Mouse (Mus musculus): ENCODE measurements around the gene Dynlt1b. TPM values are rescaled to one million over a fixed set of nuclear protein-coding genes. Genes with fewer than 3 reads are reported as not detected.
"Not testable (repeated sequence)": the region's sequence is repeated elsewhere in the genome, so short reads cannot be mapped to it uniquely, and the experiment has no call there.

Gene Dynlt1b
- total and polyA plus RNA-seq, 3 experiments = 162 to 263 TPM; not detected in 1

DNA sequence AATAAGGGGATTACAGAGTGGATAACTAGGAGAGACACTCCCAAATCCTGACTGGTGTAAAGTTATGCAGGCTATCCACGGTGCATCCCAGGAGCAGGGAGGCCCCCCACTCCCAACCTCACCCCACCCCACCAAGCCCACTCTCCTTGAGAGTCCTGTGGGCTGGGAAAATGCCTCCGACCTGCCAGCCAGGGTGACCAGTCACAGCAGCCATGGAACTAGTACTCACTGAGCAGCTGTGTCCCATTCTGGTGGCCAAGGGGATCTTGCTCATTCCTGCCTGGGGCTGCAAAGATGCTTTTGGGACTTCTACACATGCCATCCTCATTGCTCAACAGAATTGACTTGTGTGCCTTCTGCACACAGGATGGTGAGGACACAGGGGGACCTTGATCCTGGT is 24.8 kb downstream of the Dynlt1b start:
- H3K27me3 ChIP-seq (ENCODE audit: control insufficient read depth in 1 of 2, insufficient read depth in 2 of 2, low read length in 2 of 2); H3K9ac ChIP-seq (ENCODE audit: control insufficient read depth, low read depth, low read length, poor library complexity, severe bottlenecking); H3K4me1 ChIP-seq (ENCODE audit: control insufficient read depth in 1 of 2, insufficient read depth in 2 of 2, low read length in 2 of 2); H3K9me3 ChIP-seq (replicated peaks; ENCODE audit: insufficient read depth, low read length); H3K27ac ChIP-seq (ENCODE audit: control insufficient read depth, low read depth, low read length); H3K79me2 ChIP-seq (ENCODE audit: control insufficient read depth, insufficient read depth, low read length, poor library complexity); H3K36me3 ChIP-seq (ENCODE audit: control insufficient read depth in 1 of 2, insufficient read depth in 2 of 2, low read length in 2 of 2); H3K4me3 ChIP-seq (ENCODE audit: control insufficient read depth in 1 of 2, insufficient read depth in 1 of 2, low read depth in 2 of 2, low read length in 2 of 2); DNase-seq (ENCODE audit: low read depth, low spot score): not testable (repeated sequence)

DNA sequence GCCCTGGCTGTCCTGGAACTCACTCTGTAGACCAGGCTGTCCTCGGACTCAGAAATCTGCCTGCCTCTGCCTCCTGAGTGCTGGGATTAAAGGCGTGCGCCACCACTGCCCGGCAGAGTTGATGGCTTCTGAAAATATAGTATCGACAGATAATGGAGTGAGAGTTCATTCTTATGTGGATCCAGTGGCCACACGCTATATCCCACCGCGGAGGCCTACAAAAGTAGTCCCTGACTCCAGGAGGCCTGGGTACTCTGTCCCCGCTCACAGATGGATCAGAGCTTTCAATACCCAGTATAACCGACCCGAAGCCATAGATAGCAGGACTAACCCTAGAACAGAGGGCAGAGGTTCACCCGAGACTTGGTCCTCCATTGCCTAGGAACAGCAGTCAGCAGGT is 26.0 kb downstream of the Dynlt1b start:
- not testable (repeated sequence) for H3K27ac ChIP-seq (ENCODE audit: control insufficient read depth, low read depth, low read length); H3K9ac ChIP-seq (ENCODE audit: control insufficient read depth, low read depth, low read length, poor library complexity, severe bottlenecking); H3K79me2 ChIP-seq (ENCODE audit: control insufficient read depth, insufficient read depth, low read length, poor library complexity); H3K9me3 ChIP-seq (replicated peaks; ENCODE audit: insufficient read depth, low read length); H3K4me3 ChIP-seq (ENCODE audit: control insufficient read depth in 1 of 2, insufficient read depth in 1 of 2, low read depth in 2 of 2, low read length in 2 of 2); H3K27me3 ChIP-seq (ENCODE audit: control insufficient read depth in 1 of 2, insufficient read depth in 2 of 2, low read length in 2 of 2); DNase-seq (ENCODE audit: low read depth, low spot score); H3K4me1 ChIP-seq (ENCODE audit: control insufficient read depth in 1 of 2, insufficient read depth in 2 of 2, low read length in 2 of 2); H3K36me3 ChIP-seq (ENCODE audit: control insufficient read depth in 1 of 2, insufficient read depth in 2 of 2, low read length in 2 of 2)

DNA sequence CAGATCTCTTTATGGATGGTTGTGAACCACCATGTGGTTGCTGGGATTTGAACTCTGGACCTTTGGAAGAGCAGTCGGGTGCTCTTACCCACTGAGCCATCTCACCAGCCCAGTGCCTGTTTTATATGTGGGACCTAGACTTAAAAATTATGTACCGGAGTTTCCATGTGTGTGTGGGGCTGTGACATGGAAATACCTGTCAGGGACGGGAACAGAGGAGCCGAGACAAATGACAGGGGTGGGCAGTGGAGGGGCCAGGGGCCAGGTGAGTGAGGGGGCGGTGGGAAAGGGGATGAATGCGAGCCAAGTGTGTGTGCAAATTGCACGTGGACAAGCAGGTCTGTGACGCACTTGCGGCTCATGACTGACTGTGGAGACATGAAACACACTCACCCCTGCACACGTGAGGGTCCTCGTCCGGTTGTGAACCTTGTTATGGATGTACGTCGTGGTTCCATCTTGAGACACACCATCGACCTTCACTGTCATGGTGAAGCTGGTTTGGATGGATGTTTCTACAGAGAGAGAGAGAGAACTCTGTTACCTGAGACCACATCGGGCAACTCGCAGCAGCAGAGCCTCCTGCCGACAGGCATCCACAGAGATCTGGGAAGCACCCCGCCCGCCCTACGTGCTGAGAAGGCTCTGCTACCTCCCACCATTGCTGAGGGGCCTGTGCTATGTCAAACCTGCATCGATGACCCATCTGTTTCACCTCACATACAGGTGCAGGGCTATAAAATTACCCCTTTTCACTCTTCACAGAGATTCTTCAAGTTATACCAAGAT is 26.9 kb downstream of the Dynlt1b start:
- not testable (repeated sequence) for H3K36me3 ChIP-seq (ENCODE audit: control insufficient read depth in 1 of 2, insufficient read depth in 2 of 2, low read length in 2 of 2); DNase-seq (ENCODE audit: low read depth, low spot score); H3K27me3 ChIP-seq (ENCODE audit: control insufficient read depth in 1 of 2, insufficient read depth in 2 of 2, low read length in 2 of 2); H3K9me3 ChIP-seq (replicated peaks; ENCODE audit: insufficient read depth, low read length); H3K27ac ChIP-seq (ENCODE audit: control insufficient read depth, low read depth, low read length); H3K4me3 ChIP-seq (ENCODE audit: control insufficient read depth in 1 of 2, insufficient read depth in 1 of 2, low read depth in 2 of 2, low read length in 2 of 2); H3K9ac ChIP-seq (ENCODE audit: control insufficient read depth, low read depth, low read length, poor library complexity, severe bottlenecking); H3K79me2 ChIP-seq (ENCODE audit: control insufficient read depth, insufficient read depth, low read length, poor library complexity); H3K4me1 ChIP-seq (ENCODE audit: control insufficient read depth in 1 of 2, insufficient read depth in 2 of 2, low read length in 2 of 2)

DNA sequence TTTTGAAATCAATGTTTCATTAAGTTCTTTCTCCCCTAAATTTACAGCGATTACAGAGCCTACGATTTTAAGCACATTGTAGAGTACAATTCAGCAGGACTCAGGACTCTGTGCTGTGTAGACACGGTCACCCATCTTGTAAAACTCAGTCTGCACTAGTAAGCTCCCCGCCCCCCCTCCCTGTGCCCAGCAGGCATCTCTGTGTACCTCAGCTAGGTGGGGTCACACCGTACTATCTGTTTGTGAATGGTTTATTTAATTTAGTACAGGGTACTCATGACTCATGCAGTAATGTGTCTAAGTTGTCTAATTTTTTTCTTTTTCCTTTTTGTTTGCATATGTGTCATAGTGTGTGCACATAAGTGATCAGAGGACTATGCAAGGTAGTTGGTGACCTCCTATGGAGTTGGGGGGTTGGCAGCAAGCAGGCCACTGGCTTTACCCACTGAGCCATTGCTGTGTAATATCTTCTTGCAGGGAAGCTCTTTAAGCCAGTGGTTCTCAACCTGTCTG is 31.2 kb downstream of the Dynlt1b start:
- not testable (repeated sequence) for H3K4me3 ChIP-seq (ENCODE audit: control insufficient read depth in 1 of 2, insufficient read depth in 1 of 2, low read depth in 2 of 2, low read length in 2 of 2); H3K36me3 ChIP-seq (ENCODE audit: control insufficient read depth in 1 of 2, insufficient read depth in 2 of 2, low read length in 2 of 2); DNase-seq (ENCODE audit: low read depth, low spot score); H3K79me2 ChIP-seq (ENCODE audit: control insufficient read depth, insufficient read depth, low read length, poor library complexity); H3K27me3 ChIP-seq (ENCODE audit: control insufficient read depth in 1 of 2, insufficient read depth in 2 of 2, low read length in 2 of 2); H3K9me3 ChIP-seq (replicated peaks; ENCODE audit: insufficient read depth, low read length); H3K9ac ChIP-seq (ENCODE audit: control insufficient read depth, low read depth, low read length, poor library complexity, severe bottlenecking); H3K4me1 ChIP-seq (ENCODE audit: control insufficient read depth in 1 of 2, insufficient read depth in 2 of 2, low read length in 2 of 2); H3K27ac ChIP-seq (ENCODE audit: control insufficient read depth, low read depth, low read length)

DNA sequence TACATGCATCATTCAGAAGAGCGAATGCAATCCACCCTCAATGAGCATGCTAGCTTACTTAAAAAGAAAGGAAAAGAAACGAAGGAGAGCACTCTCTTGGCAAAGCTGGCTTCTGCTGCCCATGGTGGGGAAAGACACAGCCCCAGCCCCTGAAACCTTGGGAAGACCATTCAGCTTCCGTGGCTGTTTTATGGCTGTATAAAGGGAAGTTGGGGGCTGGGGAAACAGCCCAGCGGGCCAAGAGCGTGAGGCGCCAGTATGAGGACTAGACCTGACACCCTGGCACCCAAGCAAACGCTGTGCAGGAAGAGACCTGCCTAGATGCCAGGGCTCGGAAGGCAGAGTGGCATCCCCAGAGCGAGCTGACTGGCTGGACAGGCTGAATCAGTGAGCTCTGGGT is 35.8 kb downstream of the Dynlt1b start:
- H3K4me3 ChIP-seq (ENCODE audit: control insufficient read depth in 1 of 2, insufficient read depth in 1 of 2, low read depth in 2 of 2, low read length in 2 of 2) = not testable (repeated sequence)

GRCm38 (mm10) chr17:6467638-6468461 is 37.9 kb downstream of the Dynlt1b start:
- not testable (repeated sequence) for H3K4me3 ChIP-seq (ENCODE audit: control insufficient read depth in 1 of 2, insufficient read depth in 1 of 2, low read depth in 2 of 2, low read length in 2 of 2); H3K27ac ChIP-seq (ENCODE audit: control insufficient read depth, low read depth, low read length); H3K79me2 ChIP-seq (ENCODE audit: control insufficient read depth, insufficient read depth, low read length, poor library complexity); H3K36me3 ChIP-seq (ENCODE audit: control insufficient read depth in 1 of 2, insufficient read depth in 2 of 2, low read length in 2 of 2); DNase-seq (ENCODE audit: low read depth, low spot score); H3K4me1 ChIP-seq (ENCODE audit: control insufficient read depth in 1 of 2, insufficient read depth in 2 of 2, low read length in 2 of 2); H3K27me3 ChIP-seq (ENCODE audit: control insufficient read depth in 1 of 2, insufficient read depth in 2 of 2, low read length in 2 of 2); H3K9ac ChIP-seq (ENCODE audit: control insufficient read depth, low read depth, low read length, poor library complexity, severe bottlenecking); H3K9me3 ChIP-seq (replicated peaks; ENCODE audit: insufficient read depth, low read length)

More for the DNA sequence above, 35.8 kb downstream of the Dynlt1b start:
- H3K27ac ChIP-seq (ENCODE audit: control insufficient read depth, low read depth, low read length); H3K9ac ChIP-seq (ENCODE audit: control insufficient read depth, low read depth, low read length, poor library complexity, severe bottlenecking); H3K9me3 ChIP-seq (replicated peaks; ENCODE audit: insufficient read depth, low read length); H3K79me2 ChIP-seq (ENCODE audit: control insufficient read depth, insufficient read depth, low read length, poor library complexity); DNase-seq (ENCODE audit: low read depth, low spot score); H3K36me3 ChIP-seq (ENCODE audit: control insufficient read depth in 1 of 2, insufficient read depth in 2 of 2, low read length in 2 of 2); H3K27me3 ChIP-seq (ENCODE audit: control insufficient read depth in 1 of 2, insufficient read depth in 2 of 2, low read length in 2 of 2); H3K4me1 ChIP-seq (ENCODE audit: control insufficient read depth in 1 of 2, insufficient read depth in 2 of 2, low read length in 2 of 2): not testable (repeated sequence)

DNA sequence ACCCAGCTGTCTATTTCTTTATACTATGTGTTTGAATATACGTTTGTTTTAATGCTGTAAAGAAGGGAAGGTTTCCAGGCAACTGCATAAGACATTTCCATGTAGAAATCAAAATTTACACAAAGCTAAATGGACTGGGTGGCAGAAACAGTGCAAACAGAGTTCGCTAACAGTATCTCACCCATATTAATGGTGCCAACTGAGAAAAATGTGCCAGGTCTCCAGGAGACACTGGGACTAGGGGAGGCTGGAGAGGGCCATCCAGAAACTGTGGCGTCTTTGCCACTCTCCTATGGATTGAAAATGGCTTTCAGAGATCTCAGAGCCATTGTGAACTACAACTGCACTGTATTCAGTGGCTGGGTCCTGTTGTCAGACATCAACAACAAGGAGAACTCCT is 40.1 kb downstream of the Dynlt1b start:
- not testable (repeated sequence) for DNase-seq (ENCODE audit: low read depth, low spot score); H3K9ac ChIP-seq (ENCODE audit: control insufficient read depth, low read depth, low read length, poor library complexity, severe bottlenecking); H3K9me3 ChIP-seq (replicated peaks; ENCODE audit: insufficient read depth, low read length); H3K4me1 ChIP-seq (ENCODE audit: control insufficient read depth in 1 of 2, insufficient read depth in 2 of 2, low read length in 2 of 2); H3K27me3 ChIP-seq (ENCODE audit: control insufficient read depth in 1 of 2, insufficient read depth in 2 of 2, low read length in 2 of 2); H3K79me2 ChIP-seq (ENCODE audit: control insufficient read depth, insufficient read depth, low read length, poor library complexity); H3K27ac ChIP-seq (ENCODE audit: control insufficient read depth, low read depth, low read length); H3K36me3 ChIP-seq (ENCODE audit: control insufficient read depth in 1 of 2, insufficient read depth in 2 of 2, low read length in 2 of 2); H3K4me3 ChIP-seq (ENCODE audit: control insufficient read depth in 1 of 2, insufficient read depth in 1 of 2, low read depth in 2 of 2, low read length in 2 of 2)

Data from MEL (cell line).